Mouse (Mus musculus): ENCODE data around the gene Agr2.

Agr2 gene

GRCm38 (mm10) chr12:35992711-35993110, at the start of gene Agr2:
Gene Agr2, plus strand, starts transcription at chr12:35992907.
- DNase-seq (ENCODE audit: low spot score in 2 of 2), result no peak

GRCm38 (mm10) chr12:35951757-35952156, 41.0 kb upstream of the Agr2 start:
- DNase-seq (ENCODE audit: low spot score in 2 of 2), result no peak

DNA sequence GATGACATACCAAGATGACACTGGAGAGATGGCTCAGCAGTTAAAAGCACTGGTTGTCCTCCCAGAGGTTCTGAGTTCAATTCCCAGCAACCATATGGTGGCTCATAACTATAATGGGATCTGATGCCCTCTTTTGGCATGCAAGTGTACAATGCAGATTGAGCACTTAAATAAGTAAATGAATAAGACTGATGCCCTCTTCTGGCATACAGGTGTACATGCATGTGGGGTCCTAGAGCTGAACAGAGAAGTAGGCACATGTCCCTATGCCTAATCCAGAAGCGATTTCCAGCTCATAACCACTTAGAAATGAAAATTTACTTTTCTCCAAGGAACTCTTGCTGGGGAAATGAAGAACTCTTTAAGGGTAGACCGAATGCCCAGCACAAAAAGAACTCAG, 35.5 kb upstream of the Agr2 start:
- DNase-seq (ENCODE audit: low spot score in 2 of 2), result no peak

- DNase-seq (ENCODE audit: low spot score in 2 of 2), result no peak
These were observed 26.5 kb upstream of the Agr2 start for GRCm38 (mm10) chr12:35966098-35966767.

- DNase-seq (ENCODE audit: low spot score in 2 of 2), result no peak
These were observed 26.0 kb upstream of the Agr2 start for GRCm38 (mm10) chr12:35966768-35967141.

- no peak for DNase-seq (ENCODE audit: low spot score in 2 of 2)
These were observed 16.8 kb upstream of the Agr2 start for GRCm38 (mm10) chr12:35975898-35976297.

GRCm38 (mm10) chr12:35977633-35978246, 15.0 kb upstream of the Agr2 start:
- no peak for DNase-seq (ENCODE audit: low spot score in 2 of 2)

GRCm38 (mm10) chr12:35979625-35980024, 13.1 kb upstream of the Agr2 start:
- no peak for DNase-seq (ENCODE audit: low spot score in 2 of 2)

DNA sequence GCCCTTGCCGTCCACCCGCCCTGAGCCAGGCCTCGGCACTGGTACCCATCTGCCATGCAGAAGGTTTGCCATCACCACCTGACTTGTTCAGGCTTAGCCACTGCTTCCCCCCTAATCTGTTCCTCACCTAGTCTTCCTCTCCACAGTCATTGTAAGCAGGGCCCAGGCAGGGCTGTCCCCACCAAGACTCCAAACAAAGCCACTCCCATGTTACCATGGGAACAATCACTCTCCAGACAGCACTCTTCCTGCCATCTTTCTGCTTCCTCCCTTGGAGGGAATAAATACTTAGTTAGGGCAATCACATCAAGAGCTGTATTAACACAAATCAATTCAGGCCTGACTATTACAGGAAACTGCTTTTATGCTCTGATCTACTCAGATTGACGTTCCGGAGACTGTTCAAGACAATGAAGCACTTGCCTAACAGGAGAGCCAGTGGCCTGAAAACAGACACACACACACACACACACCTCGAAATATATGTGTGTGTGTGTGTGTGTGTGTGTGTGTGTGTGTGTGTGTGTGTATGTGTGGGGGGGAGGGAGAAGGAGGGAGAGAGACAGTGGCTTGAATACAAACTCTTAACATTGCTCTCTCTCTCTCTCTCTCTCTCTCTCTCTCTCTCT, 10.9 kb upstream of the Agr2 start:
- no peak for DNase-seq (ENCODE audit: low spot score in 2 of 2)

DNA sequence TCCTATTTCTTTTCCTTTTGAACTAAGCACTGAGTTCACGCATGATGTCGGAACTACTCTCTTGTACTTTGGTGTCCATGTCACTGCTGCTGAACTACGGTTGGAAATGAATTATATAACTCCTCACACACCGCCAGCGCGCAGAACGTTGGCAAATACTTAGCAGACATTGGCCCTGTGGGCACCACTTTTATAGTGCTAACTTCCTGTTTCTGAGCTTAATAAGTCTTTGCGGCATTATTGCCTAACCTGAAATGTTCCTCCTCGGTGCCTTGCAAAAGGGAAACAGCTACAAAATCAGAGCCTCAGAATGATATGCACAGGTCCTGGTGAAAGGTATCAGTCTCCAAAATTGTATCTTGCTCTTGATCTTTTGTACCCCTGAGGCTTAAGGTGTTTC, 9.2 kb upstream of the Agr2 start:
- no peak for DNase-seq (ENCODE audit: low spot score in 2 of 2)

DNA sequence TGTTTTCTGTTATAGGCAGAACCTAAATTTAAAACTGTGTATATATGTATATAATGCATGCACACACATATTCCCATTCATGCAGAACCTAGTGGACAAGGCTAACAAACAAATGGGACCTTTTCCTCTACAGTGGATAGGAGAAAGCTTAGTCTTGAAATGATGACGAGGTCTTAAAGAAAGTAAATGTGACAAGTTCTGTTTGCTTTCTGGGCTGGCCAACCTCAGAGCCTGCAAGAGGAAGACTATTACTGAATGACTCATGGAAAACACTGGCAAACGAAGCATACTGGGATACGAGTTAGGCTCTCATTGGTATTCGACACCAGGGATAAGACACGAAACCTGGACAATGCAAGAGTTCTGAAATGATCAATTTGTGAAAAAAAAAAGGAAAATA, 8.0 kb upstream of the Agr2 start:
- no peak for DNase-seq (ENCODE audit: low spot score in 2 of 2)

DNA sequence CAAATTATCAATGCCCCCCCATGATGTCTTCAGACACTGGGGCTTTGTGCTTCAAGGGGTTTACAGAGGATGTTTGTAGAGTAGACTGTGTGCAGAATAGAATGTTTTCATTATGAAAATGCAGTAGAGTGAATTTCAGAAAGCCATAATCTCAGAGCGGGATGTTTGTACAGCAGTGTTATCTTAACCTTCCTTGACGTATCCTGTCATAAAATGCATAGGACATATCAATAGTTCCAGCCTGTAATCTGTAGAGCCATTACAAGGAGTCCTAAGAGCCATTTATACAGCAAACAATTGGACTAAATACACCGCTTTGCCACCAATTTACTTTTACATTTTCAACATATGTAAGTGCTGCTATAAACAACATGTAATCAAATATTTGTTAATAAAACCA, 876 bp downstream of the Agr2 start:
- DNase-seq (ENCODE audit: low spot score in 2 of 2), result no peak

- no peak for DNase-seq (ENCODE audit: low spot score in 2 of 2)
These were observed 1.4 kb downstream of the Agr2 start for GRCm38 (mm10) chr12:35994098-35994497.

DNA sequence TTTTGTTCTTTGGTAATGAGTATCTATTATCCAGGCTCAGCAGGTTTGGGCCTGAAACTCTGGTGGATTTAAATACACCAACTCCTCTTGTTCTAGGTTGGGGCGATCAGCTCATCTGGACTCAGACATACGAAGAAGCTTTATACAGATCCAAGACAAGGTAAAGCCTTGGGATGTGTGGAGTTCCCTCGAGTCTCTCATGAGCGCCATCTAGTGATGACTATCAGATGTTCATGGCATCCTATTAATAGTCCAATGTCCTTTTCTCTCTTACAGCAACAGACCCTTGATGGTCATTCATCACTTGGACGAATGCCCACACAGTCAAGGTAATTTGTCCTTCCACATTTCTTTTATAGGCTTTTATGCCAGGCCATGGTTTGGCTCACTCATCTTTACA, 3.1 kb downstream of the Agr2 start:
- DNase-seq (ENCODE audit: low spot score in 2 of 2), result no peak

DNA sequence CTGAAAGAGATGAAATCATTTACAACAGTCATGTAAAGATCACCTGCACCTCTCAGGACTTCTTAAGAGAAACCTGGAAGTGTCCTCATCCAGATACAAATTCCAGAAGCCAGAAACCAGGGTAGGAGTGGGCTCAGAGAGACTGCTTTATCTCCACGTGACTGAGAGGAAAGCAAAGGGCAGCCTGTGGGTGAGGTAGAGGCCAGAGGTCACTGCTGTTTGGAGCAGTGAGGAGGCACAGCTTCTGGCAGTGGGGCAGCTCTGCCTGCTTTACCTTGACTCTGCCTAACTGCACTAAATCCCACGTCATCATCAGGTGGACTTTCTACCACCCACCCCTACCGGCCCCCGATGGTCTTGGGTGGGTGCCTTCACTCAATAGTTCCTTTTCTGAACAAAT, 12.0 kb downstream of the Agr2 start:
- DNase-seq (ENCODE audit: low spot score in 2 of 2), result no peak

GRCm38 (mm10) chr12:36007581-36007980, 14.9 kb downstream of the Agr2 start:
- no peak for DNase-seq (ENCODE audit: low spot score in 2 of 2)

GRCm38 (mm10) chr12:36008364-36009047, 15.8 kb downstream of the Agr2 start:
- DNase-seq (ENCODE audit: low spot score in 2 of 2), result no peak

GRCm38 (mm10) chr12:36013216-36013910, 20.7 kb downstream of the Agr2 start:
- DNase-seq (ENCODE audit: low spot score in 2 of 2), result no peak

GRCm38 (mm10) chr12:36017791-36018190, 25.1 kb downstream of the Agr2 start:
- no peak for DNase-seq (ENCODE audit: low spot score in 2 of 2)

GRCm38 (mm10) chr12:36019572-36019971, 26.9 kb downstream of the Agr2 start:
- DNase-seq (ENCODE audit: low spot score in 2 of 2), result no peak

- no peak for DNase-seq (ENCODE audit: low spot score in 2 of 2)
These were observed 27.4 kb downstream of the Agr2 start for GRCm38 (mm10) chr12:36020081-36020480.

DNA sequence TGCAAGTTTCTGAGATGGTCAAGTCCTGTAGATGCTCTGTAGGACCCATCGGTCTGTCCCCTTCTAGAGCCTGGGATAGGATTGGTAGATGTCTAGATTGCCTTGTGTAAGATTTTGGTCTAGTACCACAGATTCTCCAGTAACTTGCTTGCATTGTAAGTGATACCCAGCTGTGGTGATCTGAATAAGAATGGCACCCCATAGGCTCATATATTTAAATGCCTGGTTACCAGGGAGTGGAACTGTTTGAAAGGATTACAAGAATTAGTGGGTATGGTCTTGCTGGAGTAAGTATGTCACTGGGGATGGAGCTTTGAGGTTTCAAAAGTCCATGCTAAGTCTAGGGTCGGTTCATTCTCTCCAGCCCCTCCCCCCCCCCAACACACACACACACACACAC, 28.0 kb downstream of the Agr2 start:
- DNase-seq (ENCODE audit: low spot score in 2 of 2), result no peak

All from frontal cortex, postnatal 25 days (tissue).